Mouse (Mus musculus) left cerebral cortex, adult 8-10 months (tissue): ENCODE results near the gene Gsg1l. TPM values are rescaled to one million over a fixed set of nuclear protein-coding genes. Genes with fewer than 3 reads are reported as not detected.

Source experiments
- DNase-seq, 2 experiments: peaks; one replicate each; pipeline ENCODE4 v3.0.0; 2022; ENCODE audit warnings: low spot score in 2 of 2
- total RNA-seq, 4 experiments: library from RNA; stranded (reverse); gene quantifications; 2 replicates each; pipeline ENCODE4 v1.2.4; 2022

Gsg1l gene
- total RNA-seq, 4 experiments from 2014 or later: 68.2 to 76.7 (median 73.7) TPM

DNA sequence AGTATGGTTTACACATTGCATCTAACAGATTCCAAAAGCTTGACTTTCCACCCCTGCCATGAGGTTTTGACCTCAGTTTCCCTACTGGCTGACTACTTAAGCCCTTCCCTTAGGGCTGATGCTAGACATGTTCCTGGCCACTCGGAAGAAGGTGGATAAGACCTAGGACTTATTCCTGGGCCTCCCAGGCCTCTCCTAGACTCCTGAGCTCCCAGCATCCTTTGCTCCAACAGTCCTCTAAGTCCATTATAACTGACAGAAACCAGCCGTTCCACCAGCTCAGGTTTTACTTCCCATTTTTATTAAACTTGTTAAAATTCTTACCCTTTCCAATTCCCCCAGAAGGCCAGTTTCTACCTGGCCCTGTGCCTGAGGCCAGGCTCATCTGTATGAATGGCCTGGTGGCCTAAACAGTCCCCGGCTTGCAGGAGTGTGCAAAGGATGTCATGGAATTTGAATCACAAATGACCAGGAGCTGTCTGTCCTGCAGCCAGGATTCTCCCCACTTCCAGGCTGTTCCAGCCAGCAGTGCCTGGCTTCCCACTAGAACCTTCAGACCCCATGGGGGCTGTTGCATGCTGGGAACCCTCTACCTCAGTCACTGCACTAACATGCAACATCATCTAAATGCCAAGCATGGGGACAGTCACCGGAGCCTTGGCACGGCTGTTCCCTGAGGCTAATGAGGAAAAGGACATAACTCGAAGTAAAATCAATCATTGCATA, 139.7 kb downstream of the Gsg1l start:
- DNase-seq: no peak

DNA sequence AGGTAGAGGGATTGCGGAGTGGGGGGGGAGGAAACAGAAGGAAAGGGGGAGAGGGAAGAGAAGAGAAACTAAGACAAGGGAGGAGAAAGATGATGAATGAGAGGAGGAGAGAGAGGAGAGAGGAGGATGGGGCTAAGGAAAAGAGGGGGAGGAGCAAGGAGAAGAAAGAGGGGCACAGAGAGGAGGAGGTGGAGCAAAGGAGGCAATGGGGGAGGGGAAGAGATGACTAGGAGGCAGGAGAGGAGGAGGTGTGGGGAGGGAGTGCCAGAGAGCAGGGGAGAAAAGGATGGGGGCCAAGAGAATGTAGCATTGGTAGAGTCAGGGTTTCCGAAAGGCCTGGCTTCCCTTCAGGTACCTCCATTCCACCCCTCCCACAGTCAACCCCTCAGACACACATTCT, 147.9 kb downstream of the Gsg1l start:
- no peak for DNase-seq

DNA sequence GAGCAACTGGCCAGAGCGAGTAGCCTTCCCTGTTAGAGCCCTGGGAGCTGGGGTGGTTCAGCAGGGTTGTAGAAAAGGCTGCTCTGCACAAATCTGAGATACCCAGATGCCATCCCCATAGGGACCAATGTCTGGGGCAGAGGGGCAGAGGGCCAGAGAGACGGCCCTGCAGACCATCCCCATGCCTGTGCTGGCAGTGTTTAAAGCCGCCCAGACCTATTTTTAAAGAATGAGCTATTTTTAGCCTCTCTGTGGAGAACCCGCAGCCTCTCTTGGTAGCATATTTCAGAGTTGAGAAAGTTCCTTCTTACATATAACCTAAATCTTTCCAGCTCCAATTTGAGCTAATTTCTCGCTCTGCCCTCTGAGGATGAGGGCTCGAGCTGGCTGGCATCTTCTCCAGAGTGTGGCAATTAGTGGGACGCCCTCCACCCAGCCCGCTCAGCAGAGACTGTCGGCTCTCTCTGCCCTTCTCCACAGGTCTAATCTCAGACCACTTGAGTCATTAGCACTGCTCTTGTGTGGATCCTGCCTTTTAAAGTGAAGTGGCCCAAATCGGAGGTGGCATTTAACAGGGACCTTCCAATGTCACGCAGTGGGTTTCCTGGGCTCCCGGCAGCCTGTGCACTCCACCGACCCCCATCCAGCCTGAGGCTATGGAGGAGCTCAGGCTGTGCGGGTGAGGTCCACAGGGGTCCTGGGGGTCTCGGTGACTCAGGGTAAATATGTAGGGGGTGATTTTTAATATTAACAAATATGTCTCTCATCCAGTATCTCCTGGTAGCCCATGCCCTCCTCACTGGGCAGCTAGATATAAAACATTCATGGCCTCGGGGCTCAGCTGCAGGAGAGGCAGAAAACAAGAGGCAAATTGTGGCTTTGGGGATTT, 148.6 kb downstream of the Gsg1l start:
- no peak for DNase-seq

DNA sequence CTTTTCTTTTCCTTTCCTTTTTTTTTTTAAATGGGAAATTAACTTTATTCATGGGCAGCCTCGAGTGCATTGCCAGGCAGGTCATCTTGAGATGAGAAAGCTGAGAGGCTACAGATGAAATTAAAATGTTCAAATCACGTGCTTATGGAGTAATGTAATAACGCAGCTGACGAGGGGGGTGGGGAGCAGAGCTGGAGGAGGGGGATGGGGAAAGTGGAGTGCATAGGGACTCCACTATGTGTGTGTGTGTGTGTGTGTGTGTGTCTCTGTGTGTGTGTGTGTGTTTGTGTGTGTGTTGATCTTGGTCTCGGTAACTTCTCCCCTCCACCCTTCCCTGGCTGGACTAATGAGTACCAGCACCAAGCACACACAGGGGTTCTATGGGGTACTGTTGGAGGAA, 150.6 kb downstream of the Gsg1l start:
- DNase-seq: no peak

DNA sequence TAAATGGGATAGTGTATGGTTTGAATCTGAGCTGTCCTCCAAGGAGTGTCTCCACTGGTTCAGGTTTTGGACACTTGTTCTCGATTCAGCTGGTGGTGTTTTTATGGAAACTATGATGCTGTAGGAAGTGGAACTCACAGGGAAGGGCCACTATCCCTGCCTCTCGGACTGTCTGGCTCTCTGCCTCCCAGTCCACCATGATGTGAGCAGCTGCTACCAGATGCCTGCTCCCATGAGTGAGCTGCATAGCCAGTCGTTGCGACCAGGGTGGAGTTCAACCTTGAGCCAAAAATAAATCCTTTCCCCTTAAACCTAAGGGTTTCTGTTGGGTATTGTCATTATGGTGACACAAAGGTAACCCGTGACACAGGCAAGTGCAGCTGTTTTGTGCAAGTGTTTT, 158.2 kb downstream of the Gsg1l start:
- DNase-seq: no peak

DNA sequence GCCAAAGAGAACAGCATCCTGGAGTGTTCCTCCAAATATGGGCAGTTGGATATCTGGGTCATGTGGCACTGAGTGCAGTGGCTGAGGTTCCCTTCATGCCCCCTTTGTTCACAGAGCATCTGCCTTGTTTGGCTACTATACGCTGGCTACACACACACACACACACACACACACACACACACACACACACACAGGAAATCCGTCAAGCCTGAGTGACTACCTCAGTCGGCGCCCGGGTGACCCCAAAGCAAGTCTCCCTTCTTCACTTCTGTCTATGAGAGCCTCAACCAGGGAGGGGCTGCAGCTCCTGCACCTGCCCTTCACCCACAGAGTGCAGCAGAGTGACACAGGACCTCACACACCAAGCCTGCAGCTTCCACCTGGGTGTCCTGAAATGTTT, 161.4 kb downstream of the Gsg1l start:
- DNase-seq: no peak

DNA sequence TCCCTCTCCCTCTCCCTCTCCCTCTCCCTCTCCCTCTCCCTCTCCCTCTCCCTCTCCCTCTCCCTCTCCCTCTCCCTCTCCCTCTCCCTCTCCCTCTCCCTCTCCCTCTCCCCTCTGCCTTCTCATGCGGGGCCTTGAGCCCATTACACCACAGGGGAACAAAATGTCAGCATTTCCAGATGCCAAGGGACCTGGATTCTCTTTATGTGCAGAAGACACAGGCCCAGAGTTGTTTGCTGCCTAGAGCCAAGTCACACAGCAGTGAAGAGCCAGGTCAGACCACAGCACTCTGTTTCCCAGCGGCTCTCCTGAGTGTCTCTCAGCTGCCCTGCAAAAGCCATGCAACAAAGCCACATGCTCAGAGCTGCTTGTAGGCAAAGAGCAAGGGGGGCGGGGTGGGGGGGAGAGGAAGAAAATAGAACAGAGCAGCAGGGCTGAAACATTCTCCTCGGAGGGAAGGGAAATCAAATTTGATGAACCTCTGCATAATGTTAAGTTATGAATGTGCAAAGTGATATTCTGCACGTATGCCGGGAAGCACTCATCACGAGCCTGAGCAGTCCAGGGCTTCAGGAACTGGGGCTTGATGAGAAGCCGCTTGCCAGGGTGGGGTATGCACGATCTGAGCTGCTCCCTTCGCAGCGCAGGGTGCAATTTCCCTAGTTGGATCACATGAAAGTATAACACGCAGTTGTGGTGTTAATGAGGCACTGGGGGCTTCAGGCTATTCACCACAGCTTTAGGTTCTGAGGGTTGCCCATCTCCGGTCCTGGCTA, 181.6 kb downstream of the Gsg1l start:
- DNase-seq: no peak

DNA sequence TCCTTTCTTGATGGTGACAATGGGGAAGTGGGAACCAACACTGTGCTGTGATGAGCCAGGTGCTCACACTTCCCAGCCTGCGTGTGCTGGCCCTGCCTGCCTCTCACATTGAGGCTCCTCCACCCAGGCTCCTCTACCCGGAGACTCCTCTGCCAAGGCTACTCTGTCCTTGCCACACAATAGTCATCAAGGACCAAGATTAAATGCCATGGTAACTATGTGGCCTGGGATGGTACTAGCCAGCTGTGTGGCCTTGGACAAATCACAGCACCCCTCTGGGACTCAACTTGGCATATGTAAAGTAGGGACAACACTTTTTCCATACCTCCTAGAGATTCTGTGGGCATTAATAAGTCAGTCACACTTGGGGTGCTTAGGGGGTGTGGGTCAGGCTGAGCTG, 182.3 kb downstream of the Gsg1l start:
- DNase-seq: no peak

DNA sequence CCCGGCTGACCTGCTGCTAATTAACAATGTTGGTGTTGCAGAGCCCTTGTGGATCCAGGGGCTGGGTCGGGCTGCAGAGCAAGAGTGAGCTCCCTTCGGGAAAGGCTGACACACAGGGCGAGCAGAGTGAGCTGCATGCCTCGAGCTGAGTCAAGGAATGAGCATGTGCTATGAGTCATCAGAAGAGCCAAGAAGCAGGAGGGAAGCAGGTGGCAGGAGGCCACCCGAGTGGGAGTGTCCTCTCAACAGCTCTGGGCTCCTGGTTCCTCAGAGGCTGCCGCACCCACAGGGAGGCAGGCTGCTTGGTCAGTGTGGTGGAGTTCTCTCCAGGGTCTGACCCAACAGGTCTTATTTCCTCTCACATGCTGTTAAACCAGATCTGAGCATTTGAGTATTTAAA, 183.2 kb downstream of the Gsg1l start:
- DNase-seq: peak; percentile 52 to 95

DNA sequence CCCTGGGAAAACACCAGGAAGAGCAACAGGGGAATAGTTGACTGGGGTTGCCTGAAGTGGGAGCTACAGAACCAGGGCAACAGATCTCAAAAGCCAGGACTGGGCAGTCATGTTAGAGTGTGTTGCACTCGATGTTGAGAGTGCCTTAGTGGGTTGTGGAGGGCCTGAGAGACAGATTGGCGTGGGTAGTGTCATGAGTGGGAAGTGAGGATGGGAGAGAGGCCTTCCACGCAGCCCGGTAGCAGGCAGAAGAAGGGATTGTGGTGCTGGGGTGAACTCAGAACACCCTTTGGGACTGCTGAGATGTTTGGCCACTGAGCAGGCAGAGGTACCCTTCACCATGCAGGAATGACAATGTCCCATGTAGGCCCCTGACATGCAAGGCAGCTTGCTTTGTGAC, 185.2 kb downstream of the Gsg1l start:
- no peak for DNase-seq

DNA sequence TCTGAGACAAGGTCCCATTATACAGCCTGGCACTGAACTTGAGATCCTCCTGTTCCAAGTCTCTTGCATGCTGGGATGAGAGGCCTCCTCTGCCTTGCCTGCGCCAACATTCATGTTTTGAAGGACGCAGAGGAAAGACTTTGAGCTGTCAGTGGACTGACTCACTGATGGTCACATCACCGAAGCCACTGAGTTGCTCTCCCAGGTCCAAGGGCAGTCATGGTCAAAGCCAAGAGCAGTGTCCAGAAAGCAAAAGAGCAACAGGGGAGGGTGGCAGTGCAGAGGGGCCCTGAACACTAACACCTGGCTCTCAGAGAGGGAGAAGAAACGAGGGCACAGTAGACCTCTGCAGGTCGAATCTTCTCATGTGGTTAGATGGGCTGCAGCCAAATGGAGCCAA, 188.6 kb downstream of the Gsg1l start:
- no peak for DNase-seq

DNA sequence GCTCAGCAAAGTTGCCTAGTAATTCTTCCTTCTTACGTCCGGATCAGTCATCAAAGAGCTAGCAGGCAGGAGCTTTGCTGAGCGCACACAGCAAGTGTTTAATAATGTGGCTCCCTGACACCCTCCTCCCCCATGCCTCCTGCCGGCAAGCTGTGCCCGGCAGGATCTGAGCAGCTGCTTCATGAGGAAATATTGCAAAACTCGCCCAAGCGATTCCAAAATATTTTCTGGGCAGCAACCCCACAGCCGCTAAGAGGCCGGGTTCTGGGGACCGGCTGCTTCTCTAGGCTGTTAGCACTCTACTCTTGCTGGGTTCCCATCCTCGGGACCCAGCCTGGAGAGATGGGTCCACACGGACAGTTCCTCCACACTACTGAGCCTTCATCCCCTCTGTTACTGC, 193.8 kb downstream of the Gsg1l start:
- peak in 1 of 2 experiments; percentile 83 for DNase-seq

DNA sequence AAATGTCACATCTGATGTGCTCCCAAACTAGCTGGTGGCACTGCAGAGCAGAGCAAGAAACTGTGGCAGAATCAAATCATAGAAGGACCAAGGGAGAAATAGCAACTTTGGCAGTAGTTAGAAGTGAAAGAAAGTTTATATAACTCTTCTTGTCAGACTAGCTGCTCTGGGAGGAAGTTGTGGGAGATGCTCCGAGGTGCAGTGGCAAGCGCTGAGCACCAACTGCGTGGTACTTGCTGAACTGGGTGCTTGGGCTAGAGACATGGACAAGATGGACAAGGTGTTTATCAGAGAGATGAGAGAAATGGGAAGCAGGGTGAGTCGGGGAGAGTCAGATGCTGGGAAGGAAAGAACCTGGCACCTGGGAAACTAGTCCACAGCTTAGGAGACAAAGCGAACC, 194.4 kb downstream of the Gsg1l start:
- DNase-seq: no peak

DNA sequence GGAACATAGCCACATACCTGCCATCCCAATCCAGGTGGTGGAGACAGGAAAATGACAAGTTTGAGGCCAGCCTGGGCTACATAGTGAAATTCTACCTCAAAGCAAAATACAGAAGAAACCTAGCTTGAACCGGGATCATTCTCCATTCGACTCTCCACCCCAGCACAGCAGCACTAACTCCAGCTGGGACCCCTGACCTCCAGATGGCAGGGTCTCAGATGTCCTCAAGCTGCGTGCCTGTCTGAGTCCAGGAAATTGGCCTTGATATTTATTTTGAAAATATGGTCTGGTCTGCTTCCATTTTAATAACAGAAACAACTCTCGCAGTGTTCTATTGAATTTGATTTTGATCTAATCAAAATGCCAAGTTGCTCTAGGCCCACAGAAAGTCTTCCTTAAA, 195.1 kb downstream of the Gsg1l start:
- no peak for DNase-seq

DNA sequence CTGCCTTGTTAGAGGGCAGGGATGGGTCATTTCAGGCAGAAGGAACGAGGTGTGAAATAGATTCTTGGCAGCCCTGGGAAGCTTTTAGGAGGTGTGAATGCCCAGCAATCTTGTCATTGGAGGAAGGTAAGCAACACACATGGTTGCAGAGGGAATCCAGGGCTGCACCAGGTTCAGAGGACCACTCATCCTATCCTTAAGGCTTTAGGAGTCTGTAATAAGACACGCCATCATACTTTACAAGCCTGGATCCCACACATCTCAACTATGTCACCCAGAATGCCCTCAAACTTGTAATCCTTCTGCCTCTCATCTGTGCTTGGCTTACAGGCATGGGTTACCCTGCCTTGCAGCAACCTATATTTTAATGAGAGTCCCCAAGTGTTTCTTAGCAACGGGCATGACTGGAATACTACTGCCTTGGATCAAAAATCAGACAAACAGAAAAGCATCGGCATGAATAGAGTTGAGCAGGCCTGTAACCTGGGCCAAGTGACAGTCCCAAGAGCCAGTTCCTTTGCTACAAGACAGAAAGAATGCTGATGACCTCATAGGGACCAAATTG, 196.0 kb downstream of the Gsg1l start:
- DNase-seq: no peak

DNA sequence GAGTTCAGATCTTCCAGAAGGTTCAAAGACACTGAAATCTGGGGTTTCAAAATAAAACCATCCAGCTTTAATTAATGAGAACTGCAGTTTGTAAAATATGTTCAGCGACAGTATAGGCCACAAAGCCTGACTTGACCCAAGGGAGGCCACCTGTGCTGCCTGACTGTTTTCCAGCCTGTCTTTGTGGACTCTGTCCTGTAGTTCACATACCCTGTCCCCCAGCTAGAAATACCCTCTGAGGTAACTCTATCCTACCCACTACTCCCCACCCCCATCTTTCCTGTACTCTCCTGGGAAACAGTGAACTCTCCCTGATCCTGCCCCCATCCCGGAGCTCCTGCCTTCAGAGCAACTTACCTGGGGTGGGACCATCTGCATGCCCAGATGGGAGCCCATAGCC, 199.0 kb downstream of the Gsg1l start:
- no peak for DNase-seq

DNA sequence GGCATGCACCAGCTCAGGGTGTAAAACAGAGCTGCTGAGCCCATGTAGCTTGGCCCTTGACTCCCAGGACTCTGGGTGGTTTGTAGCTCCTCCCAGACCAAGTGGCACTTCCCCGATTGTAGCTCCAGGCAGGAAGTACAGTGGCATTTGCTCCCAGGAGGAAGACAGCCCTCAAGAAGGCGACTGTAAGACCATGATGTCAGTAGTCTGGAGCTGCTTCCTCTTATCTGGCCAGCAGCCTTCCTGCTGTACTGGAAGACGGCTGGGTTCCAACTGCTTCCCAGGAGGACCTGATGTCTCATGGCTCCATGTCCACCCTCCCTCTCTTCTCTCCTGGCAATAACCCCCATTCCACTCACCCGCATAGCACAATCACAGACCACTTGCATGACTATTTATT, 204.2 kb downstream of the Gsg1l start:
- no peak for DNase-seq

DNA sequence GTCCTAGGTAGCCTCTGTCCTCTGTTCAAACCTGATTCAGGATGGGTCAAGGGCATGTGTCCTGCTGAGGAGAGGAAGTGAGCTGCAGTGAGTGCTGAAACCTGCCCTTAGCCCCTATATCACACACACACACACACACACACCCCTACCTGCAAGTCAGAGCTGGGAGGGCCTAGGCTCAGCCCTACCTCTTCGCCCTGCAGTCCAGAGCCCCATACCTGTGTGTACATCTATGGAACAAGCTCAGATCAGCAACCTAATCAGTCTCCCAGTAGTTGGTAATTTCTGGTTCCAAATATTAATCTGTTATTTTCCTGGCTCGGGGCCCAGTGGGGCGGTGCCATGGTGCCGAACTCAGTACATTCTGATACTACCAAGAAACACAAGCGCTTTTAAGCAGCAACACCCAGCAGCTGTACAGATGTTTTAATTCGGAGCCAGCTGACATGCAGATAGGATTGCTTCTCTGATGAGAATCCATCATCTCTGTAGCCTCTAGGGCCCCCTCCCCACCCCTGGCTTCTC, 208.2 kb downstream of the Gsg1l start:
- DNase-seq: no peak

DNA sequence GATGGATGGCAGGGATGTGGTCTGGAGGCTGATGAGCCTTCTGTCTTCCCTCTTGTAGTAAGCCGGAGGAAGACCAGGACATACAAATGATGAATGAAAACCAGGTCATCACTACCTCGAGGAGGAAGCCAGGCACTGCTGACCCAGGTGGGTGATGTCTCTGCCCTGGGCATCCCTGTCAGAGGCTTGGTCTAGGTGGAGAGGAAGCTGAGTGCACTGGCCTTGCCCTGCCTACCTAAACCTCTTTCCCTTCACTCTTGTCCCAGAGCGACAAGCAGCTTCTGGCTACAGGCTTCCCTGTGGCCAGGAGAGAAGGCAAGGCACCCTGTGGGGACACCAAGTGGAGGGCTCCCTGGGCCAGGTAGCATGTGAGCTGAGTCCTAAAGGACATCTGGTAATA, 209.3 kb downstream of the Gsg1l start:
- no peak for DNase-seq

DNA sequence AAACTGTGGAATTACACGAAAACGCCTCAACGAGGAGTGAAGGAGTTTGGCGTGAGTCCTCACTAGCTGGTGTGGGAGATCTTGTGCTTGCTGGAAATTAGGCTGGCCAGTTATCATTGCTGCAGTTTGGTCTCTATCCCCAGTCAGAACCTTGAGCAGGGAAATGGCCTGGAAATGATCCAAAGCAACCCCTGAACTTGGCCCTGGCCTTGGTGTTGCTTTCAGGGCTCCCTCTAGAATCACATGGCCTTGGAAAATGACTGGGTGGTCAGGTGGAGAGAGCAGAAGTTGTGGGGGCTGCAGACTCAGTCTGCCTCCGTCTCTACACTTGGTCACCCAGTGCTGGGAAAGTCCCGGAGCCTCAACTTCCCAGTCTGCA, 210.0 kb downstream of the Gsg1l start:
- no peak for DNase-seq

DNA sequence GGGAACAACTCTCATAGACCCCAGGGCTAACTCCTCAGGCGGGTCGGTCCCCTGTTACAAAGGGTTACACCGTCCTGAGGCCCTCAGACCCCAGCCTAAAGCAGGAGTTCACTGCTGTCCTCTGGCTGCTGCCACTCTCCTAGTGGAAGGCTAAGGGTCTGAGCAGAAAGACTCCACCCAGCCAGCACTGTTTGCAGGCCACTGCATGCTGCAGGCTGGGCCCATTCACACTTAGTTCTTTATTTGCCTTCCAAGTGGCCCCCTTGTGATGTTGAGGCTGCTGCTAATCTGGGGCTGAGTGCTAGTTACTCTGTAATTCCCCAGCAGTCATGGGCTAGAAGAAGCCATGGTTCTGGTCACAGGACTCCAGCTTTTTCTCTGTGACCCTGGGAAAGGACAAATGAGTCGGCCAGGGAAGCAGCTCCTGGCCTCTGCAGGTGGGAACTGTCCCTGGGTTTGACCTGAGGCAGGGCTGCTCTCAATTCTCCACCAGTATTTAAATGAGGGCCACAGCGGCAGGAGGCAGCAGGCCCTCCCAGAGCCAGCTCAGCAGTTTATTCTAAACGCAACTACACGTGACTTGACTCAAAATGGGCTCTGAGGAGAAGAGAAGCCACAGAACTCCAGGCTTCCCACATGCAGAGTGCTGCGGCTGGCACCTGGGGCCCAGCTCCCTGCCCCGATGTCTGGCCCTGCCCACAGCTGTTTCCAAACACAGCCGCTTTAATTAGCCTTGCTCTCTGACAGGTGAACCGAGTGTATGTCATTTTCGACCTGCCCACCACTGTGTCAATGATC, 210.6 kb downstream of the Gsg1l start:
- DNase-seq: no peak
